Mouse (Mus musculus) layer of hippocampus, postnatal 14 days (tissue): ENCODE data around the gene Tbc1d22a. TPM values are rescaled to one million over a fixed set of nuclear protein-coding genes. Genes with fewer than 3 reads are reported as not detected.
"Not testable (repeated sequence)": the region's sequence is repeated elsewhere in the genome, so short reads cannot be mapped to it uniquely, and the experiment has no call there.

ENCODE experiments used
- DNase-seq, 2 experiments: peaks; one replicate each; pipeline ENCODE4 v3.0.0; 2021 to 2022; ENCODE audit warnings: low spot score in 2 of 2, mixed read lengths in 1 of 2
- long read RNA-seq, 2 experiments: library from polyadenylated mRNA; stranded (forward); transcript quantifications; one replicate each; pipeline ENCODE4 v2.0.0; 2021
- total RNA-seq, 2 experiments: library from RNA; stranded (reverse); gene quantifications; 2 replicates each; pipeline ENCODE4 v1.2.3; 2021

The Tbc1d22a gene
- total RNA-seq, result 10 to 100 TPM; 29.8 to 30.1 TPM
- long read RNA-seq, experiment 1, transcript Tbc1d22a-201 (13 exons, 3,229 nt), result major isoform, 20 of 33 reads
- long read RNA-seq, experiment 1, partial matches to known transcripts, result 0 of 33 reads
- long read RNA-seq, experiment 1, other reads (novel, unspliced or antisense), result 13 of 33 reads
- long read RNA-seq, experiment 2, transcript Tbc1d22a-201 (13 exons, 3,229 nt), result major isoform, 33 of 48 reads
- long read RNA-seq, experiment 2, partial matches to known transcripts, result 4 of 48 reads
- long read RNA-seq, experiment 2, other reads (novel, unspliced or antisense), result 11 of 48 reads

- DNase-seq, result peak; percentile 90 to 95
Measured at GRCm38 (mm10) chr15:86213753-86214548, at the start of gene Tbc1d22a. Gene Tbc1d22a (plus strand): TSS chr15:86214459.

GRCm38 (mm10) chr15:86164718-86165345 is 49.4 kb upstream of the Tbc1d22a start:
- DNase-seq, result no peak

GRCm38 (mm10) chr15:86165811-86166590 is 48.3 kb upstream of the Tbc1d22a start:
- DNase-seq, result no peak

- no peak for DNase-seq
Measured at GRCm38 (mm10) chr15:86167032-86167655, 47.1 kb upstream of the Tbc1d22a start.

GRCm38 (mm10) chr15:86167787-86168504 is 46.3 kb upstream of the Tbc1d22a start:
- DNase-seq, result no peak

GRCm38 (mm10) chr15:86168505-86168867 is 45.8 kb upstream of the Tbc1d22a start:
- no peak for DNase-seq

- DNase-seq, result no peak
Measured at GRCm38 (mm10) chr15:86168941-86169816, 45.1 kb upstream of the Tbc1d22a start.

GRCm38 (mm10) chr15:86169817-86170110 is 44.5 kb upstream of the Tbc1d22a start:
- no peak for DNase-seq

GRCm38 (mm10) chr15:86171316-86171715 is 42.9 kb upstream of the Tbc1d22a start:
- no peak for DNase-seq

GRCm38 (mm10) chr15:86172124-86172523 is 42.1 kb upstream of the Tbc1d22a start:
- DNase-seq, result no peak

- DNase-seq, result no peak
Measured at GRCm38 (mm10) chr15:86172526-86172925, 41.7 kb upstream of the Tbc1d22a start.

GRCm38 (mm10) chr15:86173136-86173985 is 40.9 kb upstream of the Tbc1d22a start:
- DNase-seq, result no peak

GRCm38 (mm10) chr15:86175253-86176050 is 38.8 kb upstream of the Tbc1d22a start:
- DNase-seq, result no peak

- no peak for DNase-seq
Measured at GRCm38 (mm10) chr15:86176166-86176565, 38.1 kb upstream of the Tbc1d22a start.

GRCm38 (mm10) chr15:86176771-86177702 is 37.2 kb upstream of the Tbc1d22a start:
- DNase-seq, result no peak

- not testable (repeated sequence) for DNase-seq
Measured at GRCm38 (mm10) chr15:86177703-86178251, 36.5 kb upstream of the Tbc1d22a start.
